Mouse (Mus musculus) cerebellum, postnatal 36 days (tissue): ENCODE results near the gene Six4.
"Not testable (repeated sequence)": the region's sequence is repeated elsewhere in the genome, so short reads cannot be mapped to it uniquely, and the experiment has no call there.

Source experiments
- DNase-seq, 2 experiments: peaks; one replicate each; pipeline ENCODE4 v3.0.0; 2021 to 2022; ENCODE audit warnings: mixed read lengths in 2 of 2

Gene Six4

GRCm38 (mm10) chr12:73113196-73113595, at the start of gene Six4:
TSS of gene Six4 (minus strand) at chr12:73113456.
- DNase-seq: peak; percentile 67 to 75

GRCm38 (mm10) chr12:73162408-73163181, 49.3 kb upstream of the Six4 start:
- DNase-seq: no peak

- no peak for DNase-seq
Measured at GRCm38 (mm10) chr12:73160341-73160740, 47.1 kb upstream of the Six4 start.

- no peak for DNase-seq
Measured at GRCm38 (mm10) chr12:73154150-73154549, 40.9 kb upstream of the Six4 start.

GRCm38 (mm10) chr12:73151038-73151437, 37.8 kb upstream of the Six4 start:
- DNase-seq: not testable (repeated sequence)

- DNase-seq: no peak
Measured at GRCm38 (mm10) chr12:73147236-73147635, 34.0 kb upstream of the Six4 start.

GRCm38 (mm10) chr12:73140732-73141131, 27.5 kb upstream of the Six4 start:
- DNase-seq: no peak

- DNase-seq: no peak
Measured at GRCm38 (mm10) chr12:73125250-73125649, 12.0 kb upstream of the Six4 start.

GRCm38 (mm10) chr12:73123093-73124041, 10.1 kb upstream of the Six4 start, which contains the start of gene Mnat1:
TSS of gene Mnat1 (plus strand) at chr12:73123717.
- DNase-seq: peak; percentile 86 to 94

GRCm38 (mm10) chr12:73112326-73113087, 749 bp downstream of the Six4 start:
- peak; percentile 42 to 43 for DNase-seq

- DNase-seq: peak in 1 of 2 experiments; percentile 4
Measured at GRCm38 (mm10) chr12:73111561-73112325, 1.5 kb downstream of the Six4 start.

GRCm38 (mm10) chr12:73110431-73111111, 2.7 kb downstream of the Six4 start:
- DNase-seq: no peak

- DNase-seq: no peak
Measured at GRCm38 (mm10) chr12:73107821-73108220, 5.4 kb downstream of the Six4 start.

GRCm38 (mm10) chr12:73103713-73104112, 9.5 kb downstream of the Six4 start:
- no peak for DNase-seq

- no peak for DNase-seq
Measured at GRCm38 (mm10) chr12:73098593-73098992, 14.7 kb downstream of the Six4 start.

- not testable (repeated sequence) for DNase-seq
Measured at GRCm38 (mm10) chr12:73096177-73096576, 17.1 kb downstream of the Six4 start.

GRCm38 (mm10) chr12:73094605-73095004, 18.7 kb downstream of the Six4 start:
- DNase-seq: no peak

GRCm38 (mm10) chr12:73094189-73094588, 19.1 kb downstream of the Six4 start:
- DNase-seq: no peak

- no peak for DNase-seq
Measured at GRCm38 (mm10) chr12:73090672-73091335, 22.5 kb downstream of the Six4 start.

- no peak for DNase-seq
Measured at GRCm38 (mm10) chr12:73088911-73089310, 24.3 kb downstream of the Six4 start.

- DNase-seq: no peak
Measured at GRCm38 (mm10) chr12:73088500-73088899, 24.8 kb downstream of the Six4 start.
